Mouse (Mus musculus) activated CD4-positive, CD25-positive, alpha-beta regulatory T cell, adult 9 weeks (primary cell): ENCODE results near the gene Clmn. TPM values are rescaled to one million over a fixed set of nuclear protein-coding genes. Genes with fewer than 3 reads are reported as not detected.

Experiments
- polyA plus RNA-seq: library from polyadenylated mRNA; unstranded; fragments of 100-300 nt; shearing (Covaris generic); gene quantifications from one replicate; pipeline ENCODE4 v1.2.1, GENCODE M21; 2017

Gene Clmn
- not detected for polyA plus RNA-seq

DNA sequence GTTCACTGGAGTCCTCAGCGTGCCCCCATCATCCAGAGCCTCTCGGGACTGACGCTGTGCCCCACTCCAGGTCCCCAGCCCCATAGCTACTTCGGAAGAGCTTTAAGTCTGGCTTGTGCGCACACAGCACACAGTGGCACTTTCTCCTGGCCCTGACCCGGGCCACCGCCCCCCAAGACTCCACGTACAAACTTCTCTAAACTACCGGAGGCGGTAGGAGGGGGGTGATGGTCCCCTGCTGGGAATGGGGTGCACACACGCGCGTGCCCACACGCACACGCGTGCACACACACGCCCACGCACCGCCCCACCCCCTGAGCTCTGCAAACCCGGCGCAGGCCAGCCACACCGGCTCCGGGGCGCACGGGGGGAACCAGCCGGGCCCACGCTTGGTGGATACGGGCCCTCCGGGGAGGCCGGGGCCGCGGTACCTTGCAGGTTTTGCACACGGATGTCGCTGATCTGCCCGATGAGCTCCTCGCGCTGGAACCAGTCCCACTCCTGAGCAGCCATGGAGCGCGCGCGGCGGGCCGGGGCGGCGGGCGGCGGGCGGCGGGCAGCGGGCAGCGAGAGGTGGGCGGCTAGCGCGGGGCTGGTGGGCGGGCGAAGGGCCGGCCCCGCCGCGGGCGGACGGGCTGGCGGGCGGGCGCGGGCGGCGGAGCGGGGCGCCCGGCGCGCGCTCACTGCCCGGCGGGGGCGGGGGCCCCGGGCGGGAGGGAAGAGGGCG is at the start of gene Clmn:
Gene Clmn, minus strand, starts transcription at position 638 of the 727 bp plus-strand sequence.

GRCm38 (mm10) chr12:104751814-104752765 is 112.8 kb downstream of the Clmn start, which contains the start of gene Dicer1:
TSS of gene Dicer1 (minus strand) at chr12:104751952.

Other genes starting within 250 kb of the Clmn start
- gene Dicer1, start 113.1 kb downstream of the Clmn start, polyA plus RNA-seq = 6.4 TPM
- 8.4 TPM for gene Syne3, start 144.7 kb upstream of the Clmn start, polyA plus RNA-seq
- 9.0 TPM for gene Glrx5, start 167.6 kb upstream of the Clmn start, polyA plus RNA-seq